Mouse (Mus musculus) bone marrow, adult 2 months (tissue): Measurements from ENCODE around the gene Lao1. TPM values are rescaled to one million over a fixed set of nuclear protein-coding genes. Genes with fewer than 3 reads are reported as not detected.
"Not testable (repeated sequence)": the region's sequence is repeated elsewhere in the genome, so short reads cannot be mapped to it uniquely, and the experiment has no call there.

Source experiments
- H3K27ac ChIP-seq: fragments of 200-500 bp; 2 replicates; pipeline ENCODE4 v1.5.1; 2012; ENCODE audit warnings: low read depth, mild to moderate bottlenecking, control low read depth, inconsistent platforms, low read length; ENCODE audit not compliant: control insufficient read depth, poor library complexity, insufficient read depth
- H3K4me1 ChIP-seq: fragments of 200-500 bp; 2 replicates; pipeline ENCODE4 v1.6.1; 2011; ENCODE audit warnings: low read length; ENCODE audit not compliant: control insufficient read depth, insufficient read depth
- H3K4me3 ChIP-seq: fragments of 200-500 bp; replicated peaks from 2 replicates; pipeline ENCODE3; 2011; ENCODE audit warnings: mild to moderate bottlenecking, low read depth, low read length, control low read depth; ENCODE audit not compliant: control insufficient read depth
- CTCF ChIP-seq: fragments of 200-500 bp; IDR thresholded peaks from 2 replicates; pipeline ENCODE4 v1.5.1; 2011; ENCODE audit warnings: low read length, control low read depth; ENCODE audit not compliant: control insufficient read depth, insufficient read depth
- POLR2A ChIP-seq: fragments of 200-500 bp; IDR thresholded peaks from 2 replicates; pipeline ENCODE4 v1.6.1; 2011; ENCODE audit warnings: low read depth, mild to moderate bottlenecking, control low read depth, low read length, borderline replicate concordance; ENCODE audit not compliant: control insufficient read depth
- WGBS: fragments of 180-500 bp; shearing (Covaris S2); methylation state at CpG from one replicate; pipeline ENCODE4 v1.1.7; 2018; 5-methylcytosine and 5-hydroxymethylcytosine counted together
- polyA plus RNA-seq: library from polyadenylated mRNA; stranded (reverse); fragments of >200 nt; gene quantifications from 2 replicates; pipeline ENCODE4 v1.2.4, GENCODE M21; 2011; ENCODE audit warnings: low replicate concordance; ENCODE audit not compliant: missing spikeins, insufficient read depth, insufficient read length

Gene Lao1
- not detected in 2 replicates for polyA plus RNA-seq

- TF ChIP-seq POLR2A = no peak
- WGBS = 72% methylated on average over 2 of the region's 2 CpGs
Measured at GRCm38 (mm10) chr4:118961141-118961628, at the start of gene Lao1. Gene Lao1 (plus strand): TSS chr4:118961578.

GRCm38 (mm10) chr4:118917365-118917764 lies 44.0 kb upstream of the Lao1 start, which contains the start of gene Olfr1329:
Gene Olfr1329 (minus strand): TSS chr4:118917465.
- WGBS = 44% methylated on average over 2 of the region's 2 CpGs
- H3K4me3 ChIP-seq, H3K27ac ChIP-seq, H3K4me1 ChIP-seq: not testable (repeated sequence)

More at GRCm38 (mm10) chr4:118961141-118961628, at the start of gene Lao1:
- Histone ChIP-seq H3K4me3 (no peak within 1 kb of the TSS), H3K27ac (no peak within 1 kb of the TSS), H3K4me1 (no peaks in the 10 kb centered on the region)

- not testable (repeated sequence) for H3K27ac ChIP-seq, H3K4me1 ChIP-seq, H3K4me3 ChIP-seq
- 80% methylated on average over 3 of the region's 3 CpGs for WGBS
Measured at GRCm38 (mm10) chr4:118931326-118931725, 30.1 kb upstream of the Lao1 start.

- TF ChIP-seq CTCF (no peak), POLR2A (no peak)
- Histone ChIP-seq H3K4me3 (no peak within 1 kb of the TSS), H3K27ac (no peak within 1 kb of the TSS), H3K4me1 (no peaks in the 10 kb centered on the region)
- 62% methylated on average over 2 of the region's 2 CpGs for WGBS
Measured at GRCm38 (mm10) chr4:118938512-118938911, 22.9 kb upstream of the Lao1 start, which contains the start of gene Olfr1328. Gene Olfr1328 (minus strand): TSS chr4:118938612.

- TF ChIP-seq POLR2A (no peak), CTCF (no peak)
- WGBS = 83% methylated on average over 7 of the region's 7 CpGs
Measured at GRCm38 (mm10) chr4:118958812-118959211, 2.6 kb upstream of the Lao1 start.

GRCm38 (mm10) chr4:118967711-118968110 lies 6.3 kb downstream of the Lao1 start:
- Histone ChIP-seq H3K4me1 (no peaks in the 10 kb centered on the region), H3K27ac (no peak overlapping the region), H3K4me3 (no peak overlapping the region)
- TF ChIP-seq CTCF (no peak), POLR2A (no peak)
- 89% methylated on average over 15 of the region's 15 CpGs for WGBS

More at GRCm38 (mm10) chr4:118958812-118959211, 2.6 kb upstream of the Lao1 start:
- Histone ChIP-seq H3K4me3 (no peak overlapping the region), H3K27ac (no peak overlapping the region), H3K4me1 (no peaks in the 10 kb centered on the region)

- TF ChIP-seq POLR2A (no peak), CTCF (no peak)
- 39% methylated on average over 2 of the region's 2 CpGs for WGBS
- Histone ChIP-seq H3K4me1 (no peaks in the 10 kb centered on the region), H3K27ac (no peak overlapping the region), H3K4me3 (no peak overlapping the region)
Measured at GRCm38 (mm10) chr4:118973281-118973680, 11.9 kb downstream of the Lao1 start.

- TF ChIP-seq POLR2A (no peak), CTCF (no peak)
- Histone ChIP-seq H3K4me3 (no peak overlapping the region), H3K27ac (no peak overlapping the region), H3K4me1 (no peaks in the 10 kb centered on the region)
- 79% methylated on average over 4 of the region's 4 CpGs for WGBS
Measured at GRCm38 (mm10) chr4:118985291-118985690, 23.9 kb downstream of the Lao1 start.

GRCm38 (mm10) chr4:118988535-118988934 lies 27.2 kb downstream of the Lao1 start:
- H3K4me1 ChIP-seq = no peaks in the 10 kb centered on the region
- no peak overlapping the region for H3K27ac ChIP-seq
- TF ChIP-seq POLR2A = no peak
- peak; percentile 61 for TF ChIP-seq CTCF
- 6% methylated on average over 3 of the region's 3 CpGs for WGBS
- no peak overlapping the region for H3K4me3 ChIP-seq
